Mouse (Mus musculus): ENCODE measurements at regions not wholly inside any gene's neighbourhood (a gene's known extent, or its start where the extent isn't known, plus 50 kb on each side); places are given as distances from the start of the nearest gene placed in this dataset.

- 85% methylated on average over 7 of the region's 7 CpGs for WGBS
- no peak overlapping the region for H3K27ac ChIP-seq (replicated peaks)
- H3K9me3 ChIP-seq, result no peaks in the 10 kb centered on the region
- no peak for DNase-seq (ENCODE audit: low spot score)
- no peaks in the 10 kb centered on the region for H3K4me1 ChIP-seq
- H3K27me3 ChIP-seq (replicated peaks; ENCODE audit: low read depth, poor library complexity, severe bottlenecking), result no peaks in the 10 kb centered on the region
- no peaks in the 10 kb centered on the region for H3K36me3 ChIP-seq (replicated peaks)
- no peak overlapping the region for H3K4me3 ChIP-seq
Observed at GRCm38 (mm10) chr11:8215634-8216033, 448.7 kb downstream of the Tns3 start.

GRCm38 (mm10) chr11:8214305-8214903, 449.9 kb downstream of the Tns3 start:
- WGBS, result 77% methylated on average over 2 of the region's 2 CpGs
- H3K4me1 ChIP-seq, result no peaks in the 10 kb centered on the region
- no peaks in the 10 kb centered on the region for H3K9me3 ChIP-seq
- H3K4me3 ChIP-seq, result no peak overlapping the region
- no peaks in the 10 kb centered on the region for H3K27me3 ChIP-seq (replicated peaks; ENCODE audit: low read depth, poor library complexity, severe bottlenecking)
- no peak overlapping the region for H3K27ac ChIP-seq (replicated peaks)
- no peak for DNase-seq (ENCODE audit: low spot score)
- no peaks in the 10 kb centered on the region for H3K36me3 ChIP-seq (replicated peaks)

GRCm38 (mm10) chr11:8213130-8213529, 451.2 kb downstream of the Tns3 start:
- Histone ChIP-seq H3K27me3 (replicated peaks; ENCODE audit: low read depth, poor library complexity, severe bottlenecking) (no peaks in the 10 kb centered on the region), H3K27ac (replicated peaks) (no peak overlapping the region), H3K4me1 (no peaks in the 10 kb centered on the region), H3K4me3 (no peak overlapping the region), H3K9me3 (no peaks in the 10 kb centered on the region), H3K36me3 (replicated peaks) (no peaks in the 10 kb centered on the region)
- 95% methylated on average over 3 of the region's 3 CpGs for WGBS
- DNase-seq (ENCODE audit: low spot score), result no peak

GRCm38 (mm10) chr11:8212714-8213113, 451.6 kb downstream of the Tns3 start:
- DNase-seq (ENCODE audit: low spot score), result no peak
- WGBS, result 80% methylated on average over 4 of the region's 4 CpGs
- no peaks in the 10 kb centered on the region for H3K36me3 ChIP-seq (replicated peaks)
- no peak overlapping the region for H3K27ac ChIP-seq (replicated peaks)
- H3K9me3 ChIP-seq, result no peaks in the 10 kb centered on the region
- H3K27me3 ChIP-seq (replicated peaks; ENCODE audit: low read depth, poor library complexity, severe bottlenecking), result no peaks in the 10 kb centered on the region
- H3K4me3 ChIP-seq, result no peak overlapping the region
- no peaks in the 10 kb centered on the region for H3K4me1 ChIP-seq

- Histone ChIP-seq H3K36me3 (replicated peaks) (no peaks in the 10 kb centered on the region), H3K4me3 (no peak overlapping the region), H3K4me1 (no peaks in the 10 kb centered on the region), H3K9me3 (no peaks in the 10 kb centered on the region), H3K27ac (replicated peaks) (no peak overlapping the region), H3K27me3 (replicated peaks; ENCODE audit: low read depth, poor library complexity, severe bottlenecking) (no peaks in the 10 kb centered on the region)
- no peak for DNase-seq (ENCODE audit: low spot score)
- 93% methylated on average over 2 of the region's 2 CpGs for WGBS
Observed at GRCm38 (mm10) chr11:8209041-8209440, 455.3 kb downstream of the Tns3 start.

- no peak for DNase-seq (ENCODE audit: low spot score)
- H3K27ac ChIP-seq (replicated peaks), result no peak overlapping the region
- H3K9me3 ChIP-seq, result no peaks in the 10 kb centered on the region
- no peak overlapping the region for H3K4me3 ChIP-seq
- H3K36me3 ChIP-seq (replicated peaks), result no peaks in the 10 kb centered on the region
- no peaks in the 10 kb centered on the region; the same call in 1 of the 2 replicates for H3K4me1 ChIP-seq
- no peaks in the 10 kb centered on the region for H3K27me3 ChIP-seq (replicated peaks; ENCODE audit: low read depth, poor library complexity, severe bottlenecking)
- WGBS, result 77% methylated on average over 8 of the region's 8 CpGs
Observed at GRCm38 (mm10) chr11:8199293-8199692, 465.0 kb downstream of the Tns3 start.

Data from embryonic facial prominence, embryonic 10.5 days (tissue).